Mouse (Mus musculus) forebrain, postnatal 0 days (tissue): ENCODE results near the gene Pdgfc. TPM values are rescaled to one million over a fixed set of nuclear protein-coding genes. Genes with fewer than 3 reads are reported as not detected.

ENCODE experiments used
- ATAC-seq: fragments of 200-750 bp; cut with Nextera tagmentation; 2 replicates; pipeline ENCODE4 v1.8.0; 2017; ENCODE audit warnings: mild to moderate bottlenecking, moderate library complexity
- DNase-seq: peaks from one replicate; pipeline ENCODE4 v3.0.0-alpha.2; 2015
- H3K27ac ChIP-seq: fragments of 300-500 bp; sonication (generic); 2 replicates; pipeline ENCODE4 v1.5.1; 2014; ENCODE audit warnings: low read depth, mild to moderate bottlenecking, antibody characterized with exemption, low read length, moderate library complexity, mixed read lengths
- H3K27me3 ChIP-seq: fragments of 300-500 bp; sonication (generic); 2 replicates; pipeline ENCODE4 v1.6.1; 2014; ENCODE audit warnings: mild to moderate bottlenecking, low read length, mixed read lengths; ENCODE audit not compliant: insufficient read depth
- H3K36me3 ChIP-seq: fragments of 300-500 bp; sonication (generic); 2 replicates; pipeline ENCODE4 v1.6.1; 2014; ENCODE audit warnings: mild to moderate bottlenecking, moderate library complexity; ENCODE audit not compliant: insufficient read depth
- H3K4me1 ChIP-seq: fragments of 300-500 bp; sonication (generic); 2 replicates; pipeline ENCODE4 v1.6.1; 2014; ENCODE audit warnings: antibody characterized with exemption; ENCODE audit not compliant: insufficient read depth
- H3K4me2 ChIP-seq: fragments of 300-500 bp; sonication (generic); 2 replicates; pipeline ENCODE4 v1.6.1; 2014; ENCODE audit warnings: low read depth, mild to moderate bottlenecking, moderate library complexity
- H3K4me3 ChIP-seq: fragments of 300-500 bp; sonication (generic); 2 replicates; pipeline ENCODE4 v1.5.1; 2014; ENCODE audit warnings: low read depth, low read length, mixed read lengths
- H3K9ac ChIP-seq: fragments of 300-500 bp; sonication (generic); 2 replicates; pipeline ENCODE4 v1.6.1; 2014; ENCODE audit warnings: mild to moderate bottlenecking
- H3K9me3 ChIP-seq: fragments of 300-500 bp; sonication (generic); 2 replicates; pipeline ENCODE4 v1.6.1; 2016; ENCODE audit warnings: low read length
- CTCF ChIP-seq: sonication (generic); IDR thresholded peaks from 2 replicates; pipeline ENCODE4 v1.5.1; 2016; ENCODE audit warnings: antibody characterized with exemption, control low read depth, low read depth
- WGBS: fragments of 180-500 bp; shearing (Covaris S2); extraction: QIAGEN DNeasy Blood & Tissue Kit; methylation state at CpG from one replicate; pipeline ENCODE4 v1.1.7; 2014; 5-methylcytosine and 5-hydroxymethylcytosine counted together
- polyA plus RNA-seq: library from polyadenylated mRNA; unstranded; fragments of >200 nt; fragmentation: Nextera tagmentation; extraction: Ambion mirVana; gene quantifications from 2 replicates; pipeline ENCODE4 v1.2.1, GENCODE M21; 2015
- total RNA-seq: library from RNA; depleted of rRNA; stranded (reverse); fragments of >200 nt; gene quantifications from 2 replicates; pipeline ENCODE4 v1.2.3, GENCODE M21; 2014

The Pdgfc gene
- total and polyA plus RNA-seq, 2 experiments from 2014 or later = 4.8 to 6.3 TPM

- no peak for DNase-seq
- H3K9ac ChIP-seq = no peak overlapping the region
- no peaks in the 10 kb centered on the region for H3K27me3 ChIP-seq
- H3K4me3 ChIP-seq = no peak overlapping the region
- no peaks in the 10 kb centered on the region for H3K4me1 ChIP-seq
- H3K4me2 ChIP-seq = no peak overlapping the region
- WGBS = 38% methylated on average over 2 of the region's 2 CpGs
- H3K36me3 ChIP-seq = no peaks in the 10 kb centered on the region
- no peak for ATAC-seq
- H3K9me3 ChIP-seq = no peaks in the 10 kb centered on the region
- H3K27ac ChIP-seq = no peak overlapping the region
- no peak for TF ChIP-seq CTCF
Observed at GRCm38 (mm10) chr3:81068550-81068949, 32.3 kb downstream of the Pdgfc start.

GRCm38 (mm10) chr3:81101136-81101535 lies 64.9 kb downstream of the Pdgfc start:
- ATAC-seq (no peak), DNase-seq (no peak)
- H3K4me3 ChIP-seq = no peak overlapping the region
- peaks cover 4% of the 10 kb centered on the region; the same call in 1 of the 2 replicates for H3K4me1 ChIP-seq
- H3K27me3 ChIP-seq = no peaks in the 10 kb centered on the region
- no peak overlapping the region for H3K27ac ChIP-seq
- H3K36me3 ChIP-seq = no peaks in the 10 kb centered on the region
- H3K9me3 ChIP-seq = no peaks in the 10 kb centered on the region
- H3K9ac ChIP-seq = no peak overlapping the region
- 95% methylated on average over 1 of the region's 1 CpGs for WGBS
- TF ChIP-seq CTCF = no peak
- no peak overlapping the region for H3K4me2 ChIP-seq

- Histone ChIP-seq H3K27me3 (no peaks in the 10 kb centered on the region), H3K27ac (0 out of 2 replicates have a peak overlapping the region, but pooled peaks have one; percentile 10)
- ATAC-seq = peak; percentile 80
Observed at GRCm38 (mm10) chr3:81102158-81102876, 66.1 kb downstream of the Pdgfc start.

GRCm38 (mm10) chr3:81102877-81103420 lies 66.7 kb downstream of the Pdgfc start:
- no peak overlapping the region for H3K4me2 ChIP-seq
- H3K9me3 ChIP-seq = no peaks in the 10 kb centered on the region
- no peak for TF ChIP-seq CTCF
- 0 out of 2 replicates have a peak overlapping the region, but pooled peaks have one; percentile 10 for H3K27ac ChIP-seq
- no peak overlapping the region for H3K4me3 ChIP-seq
- peaks cover 4% of the 10 kb centered on the region; the same call in 1 of the 2 replicates for H3K4me1 ChIP-seq
- no peaks in the 10 kb centered on the region for H3K27me3 ChIP-seq
- ATAC-seq (no peak), DNase-seq (peak; percentile 28)
- WGBS = 20% methylated on average over 5 of the region's 5 CpGs
- H3K36me3 ChIP-seq = no peaks in the 10 kb centered on the region
- H3K9ac ChIP-seq = no peak overlapping the region

More at GRCm38 (mm10) chr3:81102158-81102876, 66.1 kb downstream of the Pdgfc start:
- 5% methylated on average over 3 of the region's 3 CpGs for WGBS
- TF ChIP-seq CTCF = no peak
- H3K4me1 ChIP-seq = peaks cover 4% of the 10 kb centered on the region; the same call in 1 of the 2 replicates
- H3K9me3 ChIP-seq = no peaks in the 10 kb centered on the region
- no peak overlapping the region for H3K4me2 ChIP-seq
- H3K9ac ChIP-seq = no peak overlapping the region
- H3K36me3 ChIP-seq = no peaks in the 10 kb centered on the region
- H3K4me3 ChIP-seq = no peak overlapping the region
- peak; percentile 39 for DNase-seq

GRCm38 (mm10) chr3:81107515-81107914 lies 71.3 kb downstream of the Pdgfc start:
- ATAC-seq = no peak
- no peak for DNase-seq
- no peaks in the 10 kb centered on the region for H3K9me3 ChIP-seq
- H3K4me1 ChIP-seq = no peaks in the 10 kb centered on the region
- WGBS = 81% methylated on average over 1 of the region's 1 CpGs
- no peak overlapping the region for H3K4me3 ChIP-seq
- H3K27ac ChIP-seq = no peak overlapping the region
- H3K4me2 ChIP-seq = no peak overlapping the region
- no peaks in the 10 kb centered on the region for H3K36me3 ChIP-seq
- no peak overlapping the region for H3K9ac ChIP-seq
- TF ChIP-seq CTCF = no peak
- H3K27me3 ChIP-seq = no peaks in the 10 kb centered on the region

GRCm38 (mm10) chr3:81110968-81111367 lies 74.8 kb downstream of the Pdgfc start:
- no peak for TF ChIP-seq CTCF
- no peak overlapping the region for H3K4me3 ChIP-seq
- no peak overlapping the region for H3K27ac ChIP-seq

GRCm38 (mm10) chr3:81112892-81113291 lies 76.7 kb downstream of the Pdgfc start:
- no peaks in the 10 kb centered on the region for H3K9me3 ChIP-seq
- no peak overlapping the region for H3K27ac ChIP-seq
- no peak overlapping the region for H3K9ac ChIP-seq
- H3K36me3 ChIP-seq = no peaks in the 10 kb centered on the region
- 96% methylated on average over 3 of the region's 3 CpGs for WGBS
- no peak overlapping the region for H3K4me3 ChIP-seq
- no peaks in the 10 kb centered on the region for H3K27me3 ChIP-seq
- no peak overlapping the region for H3K4me2 ChIP-seq
- ATAC-seq (no peak), DNase-seq (no peak)
- TF ChIP-seq CTCF = no peak
- no peaks in the 10 kb centered on the region for H3K4me1 ChIP-seq

More at GRCm38 (mm10) chr3:81110968-81111367, 74.8 kb downstream of the Pdgfc start:
- no peak overlapping the region for H3K9ac ChIP-seq
- H3K4me1 ChIP-seq = no peaks in the 10 kb centered on the region
- H3K9me3 ChIP-seq = no peaks in the 10 kb centered on the region
- no peaks in the 10 kb centered on the region for H3K36me3 ChIP-seq
- DNase-seq (no peak), ATAC-seq (no peak)
- no peaks in the 10 kb centered on the region for H3K27me3 ChIP-seq
- H3K4me2 ChIP-seq = no peak overlapping the region
- 87% methylated on average over 1 of the region's 1 CpGs for WGBS
